ENCODE assay signal across 14 mouse cellular contexts in the genomic region with DNA sequence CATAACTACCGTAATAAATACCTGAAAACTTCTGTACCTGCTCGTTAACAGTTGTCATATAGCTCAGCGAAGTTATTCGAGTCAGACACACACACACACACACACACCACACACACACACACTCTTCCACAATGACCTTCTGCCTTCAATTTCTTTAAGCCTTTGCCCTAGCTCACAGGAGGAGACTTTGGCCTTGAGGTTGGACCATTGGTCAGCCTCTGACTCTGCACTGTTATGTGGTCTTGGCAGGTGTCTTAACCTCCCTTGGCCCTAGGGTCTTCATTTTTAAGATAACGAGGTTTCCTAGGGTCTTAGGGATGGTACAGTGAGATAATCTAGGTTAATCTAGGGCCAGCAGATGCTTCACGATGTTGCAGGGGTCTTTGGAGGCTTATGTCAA. TPM values are rescaled to one million over a fixed set of nuclear protein-coding genes. Genes with fewer than 3 reads are reported as not detected.
DNase-seq lines count a peak whose midpoint lies in the region; ATAC-seq and TF ChIP-seq lines count a peak whose summit lies in the region.
"Had no signal": no experiment of that assay in that cellular context is flagged by ENCODE, and none has a peak within 500 bp of the region (broad histone marks: within the 10 kb centered on the region; RNA-seq: fewer than 3 reads in every experiment).

No protein-coding gene starts in this region.

- ATAC-seq in forebrain, embryonic 15.5 days (replicated peaks) = no peak
- ATAC-seq in forebrain, embryonic 14.5 days = no peak
- no peak for ATAC-seq in hindbrain, postnatal 0 days
- no peak for ATAC-seq in midbrain, postnatal 0 days (ENCODE audit: low FRiP score)

- no peak for TF ChIP-seq CTCF in hindbrain, postnatal 0 days (IDR thresholded peaks at IDR 0.05; ENCODE audit: low read depth)
- no peak for TF ChIP-seq CTCF in midbrain, postnatal 0 days (IDR thresholded peaks at IDR 0.05)

- peaks cover 3% of the 10 kb centered on the region; the same call in 1 of the 2 replicates for H3K27me3 ChIP-seq in forebrain, embryonic 15.5 days
- no peaks in the 10 kb centered on the region for H3K27me3 ChIP-seq in forebrain, embryonic 14.5 days (replicated peaks; ENCODE audit: control insufficient read depth, insufficient read depth, low read length)
- no peaks in the 10 kb centered on the region for H3K27me3 ChIP-seq in hindbrain, postnatal 0 days (ENCODE audit: insufficient read depth, low read length)
- H3K27me3 ChIP-seq in midbrain, postnatal 0 days (ENCODE audit: insufficient read depth, low read length) = no peaks in the 10 kb centered on the region

- H3K9me3 ChIP-seq in forebrain, embryonic 15.5 days = no peaks in the 10 kb centered on the region
- no peaks in the 10 kb centered on the region for H3K9me3 ChIP-seq in forebrain, embryonic 14.5 days (replicated peaks; ENCODE audit: control insufficient read depth, low read length)
- no peaks in the 10 kb centered on the region for H3K9me3 ChIP-seq in hindbrain, postnatal 0 days (ENCODE audit: low read length)
- no peaks in the 10 kb centered on the region for H3K9me3 ChIP-seq in midbrain, postnatal 0 days (ENCODE audit: low read length)
- H3K9me3 ChIP-seq: G1E had no signal

- H3K4me1 ChIP-seq in forebrain, embryonic 15.5 days = peaks cover 18% of the 10 kb centered on the region
- no peaks in the 10 kb centered on the region; the same call in 1 of the 2 replicates for H3K4me1 ChIP-seq in forebrain, embryonic 14.5 days (ENCODE audit: control insufficient read depth, insufficient read depth, low read length)
- 0 out of 2 replicates have a peak, but pooled peaks cover 2% of the 10 kb centered on the region for H3K4me1 ChIP-seq in hindbrain, postnatal 0 days (ENCODE audit: insufficient read depth, low read length)
- peaks cover 3% of the 10 kb centered on the region; the same call in 1 of the 2 replicates for H3K4me1 ChIP-seq in midbrain, postnatal 0 days (ENCODE audit: insufficient read depth, low read length)

- H3K9ac ChIP-seq in forebrain, embryonic 15.5 days (replicated peaks) = no peak overlapping the region; the same call in 1 of the 2 replicates
- no peak overlapping the region for H3K9ac ChIP-seq in forebrain, embryonic 14.5 days (ENCODE audit: low read length)
- 0 out of 2 replicates have a peak overlapping the region, but pooled peaks have one; percentile 73 for H3K9ac ChIP-seq in hindbrain, postnatal 0 days (replicated peaks; ENCODE audit: low read length)
- H3K9ac ChIP-seq in midbrain, postnatal 0 days (replicated peaks; ENCODE audit: low read length, poor library complexity, severe bottlenecking) = no peak overlapping the region

- 86% methylated on average over 6 of the region's 6 CpGs for WGBS in forebrain, embryonic 15.5 days
- 86% methylated on average over 6 of the region's 6 CpGs for WGBS in forebrain, embryonic 14.5 days
- WGBS in hindbrain, postnatal 0 days = 83% methylated on average over 6 of the region's 6 CpGs
- WGBS in midbrain, postnatal 0 days = 82% methylated on average over 6 of the region's 6 CpGs

- H3K27ac ChIP-seq in forebrain, embryonic 15.5 days (replicated peaks) = no peak overlapping the region
- no peak overlapping the region for H3K27ac ChIP-seq in forebrain, embryonic 14.5 days (ENCODE audit: low read depth, low read length)
- 0 out of 2 replicates have a peak overlapping the region, but pooled peaks have one; percentile 73 for H3K27ac ChIP-seq in hindbrain, postnatal 0 days
- H3K27ac ChIP-seq in midbrain, postnatal 0 days (ENCODE audit: low read depth, low read length) = no peak overlapping the region

- peak overlapping the region; percentile 59; the same call in 1 of the 2 replicates for H3K4me3 ChIP-seq in forebrain, embryonic 15.5 days
- no peak overlapping the region for H3K4me3 ChIP-seq in forebrain, embryonic 14.5 days (ENCODE audit: low read depth, low read length)
- H3K4me3 ChIP-seq in hindbrain, postnatal 0 days (ENCODE audit: low read length) = peak overlapping the region; percentile 56
- peak overlapping the region; percentile 68 for H3K4me3 ChIP-seq in midbrain, postnatal 0 days (ENCODE audit: low read depth, low read length)

- H3K4me2 ChIP-seq in forebrain, embryonic 15.5 days (replicated peaks) = peak overlapping the region; percentile 91; the same call in 1 of the 2 replicates
- no peak overlapping the region for H3K4me2 ChIP-seq in forebrain, embryonic 14.5 days (ENCODE audit: low read length)
- H3K4me2 ChIP-seq in hindbrain, postnatal 0 days (ENCODE audit: low read depth, low read length) = peak overlapping the region; percentile 79
- H3K4me2 ChIP-seq in midbrain, postnatal 0 days (ENCODE audit: low read depth, low read length, poor library complexity, severe bottlenecking) = peak overlapping the region; percentile 62

- H3K36me3 ChIP-seq in forebrain, embryonic 15.5 days = no peaks in the 10 kb centered on the region
- H3K36me3 ChIP-seq in forebrain, embryonic 14.5 days (ENCODE audit: control insufficient read depth, insufficient read depth, low read length) = no peaks in the 10 kb centered on the region
- H3K36me3 ChIP-seq in hindbrain, postnatal 0 days (ENCODE audit: insufficient read depth, low read length) = no peaks in the 10 kb centered on the region
- no peaks in the 10 kb centered on the region for H3K36me3 ChIP-seq in midbrain, postnatal 0 days (ENCODE audit: insufficient read depth, low read length)
- H3K36me3 ChIP-seq: G1E had no signal

- no peak for DNase-seq in forebrain, embryonic 14.5 days (ENCODE audit: low spot score)
- peak; percentile 49 to 76 for DNase-seq in kidney, postnatal 25 days
- DNase-seq in kidney, postnatal 4 days = no peak
- DNase-seq in hindbrain, postnatal 0 days (ENCODE audit: low spot score) = no peak
- DNase-seq in midbrain, postnatal 0 days (ENCODE audit: low spot score) = no peak
- DNase-seq in ovary, postnatal 36 days (ENCODE audit: low spot score) = no peak
- no peak for DNase-seq in right cerebral cortex, postnatal 4 days
- DNase-seq: heart, postnatal 10 days; lung, adult 2 months; thymus, adult 2 months had no signal

RNA-seq across cellular contexts. Expression of a gene that starts 1.0 kb away (rescaled TPM):
- polyA plus RNA-seq in forebrain, embryonic 15.5 days (2015; fragmentation: Nextera tagmentation; extraction: Ambion mirVana) = 15.9 and 18.5 TPM in 2 replicates
- 21.4 and 26.2 TPM in 2 replicates for polyA plus RNA-seq in forebrain, embryonic 14.5 days (2014; fragmentation: Nextera tagmentation; extraction: Ambion mirVana)
- 114 and 153 TPM in 2 replicates for total RNA-seq in hindbrain, postnatal 0 days (2014; rRNA removed)
- 77.4 and 88.0 TPM in 2 replicates for polyA plus RNA-seq in hindbrain, postnatal 0 days (2015; fragmentation: Nextera tagmentation; extraction: Ambion mirVana)
- 162 and 185 TPM in 2 replicates for total RNA-seq in midbrain, postnatal 0 days (2014; rRNA removed)
- 108 TPM in 2 replicates for polyA plus RNA-seq in midbrain, postnatal 0 days (2015; fragmentation: Nextera tagmentation; extraction: Ambion mirVana)
- total RNA-seq: megakaryocyte-erythroid progenitor cell, adult 5-6 weeks had no signal
- polyA plus RNA-seq: G1E had no signal

RNA-seq across cellular contexts. Expression of a gene that starts 15.8 kb away (rescaled TPM):
- 123 and 127 TPM in 2 replicates for polyA plus RNA-seq in forebrain, embryonic 15.5 days (2015; fragmentation: Nextera tagmentation; extraction: Ambion mirVana)
- polyA plus RNA-seq in forebrain, embryonic 14.5 days (2014; fragmentation: Nextera tagmentation; extraction: Ambion mirVana) = 79.3 and 92.0 TPM in 2 replicates
- total RNA-seq in hindbrain, postnatal 0 days (2014; rRNA removed) = 43.7 and 49.6 TPM in 2 replicates
- polyA plus RNA-seq in hindbrain, postnatal 0 days (2015; fragmentation: Nextera tagmentation; extraction: Ambion mirVana) = 104 and 106 TPM in 2 replicates
- total RNA-seq in midbrain, postnatal 0 days (2014; rRNA removed) = 37.6 and 37.7 TPM in 2 replicates
- polyA plus RNA-seq in midbrain, postnatal 0 days (2015; fragmentation: Nextera tagmentation; extraction: Ambion mirVana) = 89.6 and 101 TPM in 2 replicates

RNA-seq across cellular contexts. Expression of a gene that starts 23.1 kb away (rescaled TPM):
- 5.1 and 5.5 TPM in 2 replicates for polyA plus RNA-seq in forebrain, embryonic 15.5 days (2015; fragmentation: Nextera tagmentation; extraction: Ambion mirVana)
- 8.3 and 11.2 TPM in 2 replicates for polyA plus RNA-seq in forebrain, embryonic 14.5 days (2014; fragmentation: Nextera tagmentation; extraction: Ambion mirVana)
- total RNA-seq in hindbrain, postnatal 0 days (2014; rRNA removed) = 3.0 and 14.6 TPM in 2 replicates
- polyA plus RNA-seq in hindbrain, postnatal 0 days (2015; fragmentation: Nextera tagmentation; extraction: Ambion mirVana) = 16.5 and 17.4 TPM in 2 replicates
- total RNA-seq in midbrain, postnatal 0 days (2014; rRNA removed) = 1.4 and 12.3 TPM in 2 replicates
- polyA plus RNA-seq in midbrain, postnatal 0 days (2015; fragmentation: Nextera tagmentation; extraction: Ambion mirVana) = 14.3 and 17.6 TPM in 2 replicates

RNA-seq across cellular contexts. Expression of a gene that starts 24.1 kb away (rescaled TPM):
- polyA plus RNA-seq in forebrain, embryonic 15.5 days (2015; fragmentation: Nextera tagmentation; extraction: Ambion mirVana) = not detected in 2 replicates
- not detected in 2 replicates for polyA plus RNA-seq in forebrain, embryonic 14.5 days (2014; fragmentation: Nextera tagmentation; extraction: Ambion mirVana)
- 0.04 TPM in 1 of 2 replicates, not detected in the other for total RNA-seq in hindbrain, postnatal 0 days (2014; rRNA removed)
- polyA plus RNA-seq in hindbrain, postnatal 0 days (2015; fragmentation: Nextera tagmentation; extraction: Ambion mirVana) = 0.06 TPM in 1 of 2 replicates, not detected in the other
- total RNA-seq in midbrain, postnatal 0 days (2014; rRNA removed) = 0.05 TPM in 1 of 2 replicates, not detected in the other
- 0.07 and 0.09 TPM in 2 replicates for polyA plus RNA-seq in midbrain, postnatal 0 days (2015; fragmentation: Nextera tagmentation; extraction: Ambion mirVana)
- total RNA-seq: G1E; megakaryocyte-erythroid progenitor cell, adult 5-6 weeks had no signal
- polyA plus RNA-seq: embryonic facial prominence, embryonic 11.5 days; G1E had no signal

RNA-seq across cellular contexts. Expression of a gene that starts 31.1 kb away (rescaled TPM):
- polyA plus RNA-seq in forebrain, embryonic 15.5 days (2015; fragmentation: Nextera tagmentation; extraction: Ambion mirVana) = 12.0 and 12.9 TPM in 2 replicates
- polyA plus RNA-seq in forebrain, embryonic 14.5 days (2014; fragmentation: Nextera tagmentation; extraction: Ambion mirVana) = 8.6 and 11.6 TPM in 2 replicates
- 8.1 and 9.3 TPM in 2 replicates for total RNA-seq in hindbrain, postnatal 0 days (2014; rRNA removed)
- polyA plus RNA-seq in hindbrain, postnatal 0 days (2015; fragmentation: Nextera tagmentation; extraction: Ambion mirVana) = 10.3 and 10.5 TPM in 2 replicates
- 7.4 and 11.8 TPM in 2 replicates for total RNA-seq in midbrain, postnatal 0 days (2014; rRNA removed)
- 9.0 and 9.8 TPM in 2 replicates for polyA plus RNA-seq in midbrain, postnatal 0 days (2015; fragmentation: Nextera tagmentation; extraction: Ambion mirVana)

Comparison
In these comparisons a context has a peak if more than half of its experiments do, and no peak if none do; other contexts are left out.
1. DNase-seq: peak in kidney, postnatal 25 days (2 of 2); none in forebrain, embryonic 14.5 days (single experiment), kidney, postnatal 4 days (0 of 2), hindbrain, postnatal 0 days (single experiment), midbrain, postnatal 0 days (single experiment), ovary, postnatal 36 days (single experiment) and right cerebral cortex, postnatal 4 days (single experiment).